Mouse (Mus musculus): ENCODE results near the gene Kctd7.

- TF ChIP-seq ZC3H11A (IDR thresholded peaks at IDR 0.05; ENCODE audit: borderline replicate concordance, low read depth, low read length) = no peak
- no peak for TF ChIP-seq HCFC1 (IDR thresholded peaks at IDR 0.05; ENCODE audit: borderline replicate concordance, insufficient read depth, low read length)
- TF ChIP-seq MAFK (IDR thresholded peaks at IDR 0.05; ENCODE audit: insufficient read depth, low read depth, low read length) = peak; percentile 90
Observed at GRCm38 (mm10) chr5:130203948-130204347, 59.3 kb downstream of the Kctd7 start.
